Mouse (Mus musculus) CH12.LX (cell line): ENCODE measurements around the gene Fxyd2. TPM values are rescaled to one million over a fixed set of nuclear protein-coding genes. Genes with fewer than 3 reads are reported as not detected.

ENCODE experiments used
- DNase-seq: peaks from one replicate; pipeline ENCODE4 v3.0.0-alpha.2; 2013; ENCODE audit errors: extremely low read depth
- H3K27ac ChIP-seq: 2 replicates; pipeline ENCODE4 v1.5.1; 2012; ENCODE audit warnings: low read depth, mild to moderate bottlenecking, control low read depth, moderate library complexity; ENCODE audit not compliant: insufficient read depth
- H3K27me3 ChIP-seq: replicated peaks from 2 replicates; pipeline ENCODE3; 2012; ENCODE audit warnings: inconsistent platforms
- H3K36me3 ChIP-seq, 2 experiments: replicated peaks in 1 of 2; 2 replicates each; pipeline versions ENCODE3 to v1.6.1; 2012; ENCODE audit warnings: inconsistent platforms in 1 of 2, low read length in 1 of 2, mild to moderate bottlenecking in 1 of 2, mixed read lengths in 1 of 2, moderate library complexity in 1 of 2; ENCODE audit not compliant: control insufficient read depth in 1 of 2, insufficient read depth in 1 of 2
- H3K4me1 ChIP-seq, 2 experiments: 2 replicates each; pipeline ENCODE4 v1.6.1; 2012; ENCODE audit warnings: inconsistent platforms in 1 of 2, moderate library complexity in 1 of 2; ENCODE audit not compliant: insufficient read depth in 2 of 2, control insufficient read depth in 1 of 2
- H3K4me2 ChIP-seq: 2 replicates; pipeline ENCODE4 v1.6.1; 2012; ENCODE audit warnings: low read depth, mild to moderate bottlenecking, control low read depth; ENCODE audit not compliant: poor library complexity, insufficient read depth, severe bottlenecking
- H3K4me3 ChIP-seq, 3 experiments: fragments of 150-350 bp in 1 of 3; sonication (generic) in 1 of 3; replicated peaks in 1 of 3; 2 replicates each; pipeline versions ENCODE3 to v1.5.1; 2011 to 2012; ENCODE audit warnings: low read depth in 2 of 3, low read length in 2 of 3, mild to moderate bottlenecking in 2 of 3, moderate library complexity in 2 of 3, control low read depth in 1 of 3, improper control_type of control experiment in 1 of 3, inconsistent platforms in 1 of 3, mixed read lengths in 1 of 3; ENCODE audit not compliant: poor library complexity in 1 of 3
- H3K79me2 ChIP-seq: replicated peaks from 2 replicates; pipeline ENCODE4 v1.6.1; 2012; ENCODE audit warnings: mild to moderate bottlenecking, moderate library complexity; ENCODE audit not compliant: control insufficient read depth, poor library complexity, insufficient read depth, severe bottlenecking; ENCODE audit errors: extremely low read depth
- H3K9ac ChIP-seq: 2 replicates; pipeline ENCODE4 v1.6.1; 2012; ENCODE audit warnings: low read depth, mild to moderate bottlenecking, control low read depth, moderate library complexity; ENCODE audit not compliant: insufficient read depth
- H3K9me3 ChIP-seq: replicated peaks from 2 replicates; pipeline ENCODE3; 2012; ENCODE audit warnings: low read length, inconsistent platforms, mixed read lengths
- BHLHE40 ChIP-seq: IDR thresholded peaks from 2 replicates; pipeline ENCODE4 v1.6.1; 2011; ENCODE audit warnings: mild to moderate bottlenecking, low read depth, low read length, improper control_type of control experiment
- CHD1 ChIP-seq: IDR thresholded peaks from 2 replicates; pipeline ENCODE4 v1.6.1; 2012; ENCODE audit warnings: low read depth, low read length, improper control_type of control experiment, inconsistent platforms
- CHD2 ChIP-seq: IDR thresholded peaks from 2 replicates; pipeline ENCODE4 v1.6.1; 2011; ENCODE audit warnings: low read length, improper control_type of control experiment
- CTCF ChIP-seq, 2 experiments: IDR thresholded peaks in 1 of 2; conservative IDR thresholded peaks in 1 of 2; 2 replicates each; pipeline ENCODE4 v1.5.1; 2011 to 2012; ENCODE audit warnings: low read depth in 2 of 2, low read length in 2 of 2, improper control_type of control experiment in 1 of 2, inconsistent platforms in 1 of 2, mild to moderate bottlenecking in 1 of 2, moderate library complexity in 1 of 2
- E2F4 ChIP-seq: IDR thresholded peaks from 2 replicates; pipeline ENCODE4 v1.6.1; 2011; ENCODE audit warnings: low read depth, low read length, improper control_type of control experiment; ENCODE audit not compliant: insufficient replicate concordance
- ELF1 ChIP-seq: IDR thresholded peaks from 2 replicates; pipeline ENCODE4 v1.6.1; 2014; ENCODE audit warnings: low read depth, mild to moderate bottlenecking, inconsistent platforms, low read length, improper control_type of control experiment
- EP300 ChIP-seq: IDR thresholded peaks from 2 replicates; pipeline ENCODE4 v1.6.1; 2011; ENCODE audit warnings: low read length, improper control_type of control experiment
- GABPA ChIP-seq: IDR thresholded peaks from 2 replicates; pipeline ENCODE4 v1.6.1; 2012; ENCODE audit warnings: low read depth, low read length, improper control_type of control experiment, inconsistent platforms; ENCODE audit not compliant: insufficient replicate concordance
- HCFC1 ChIP-seq: IDR thresholded peaks from 2 replicates; pipeline ENCODE4 v1.6.1; 2012; ENCODE audit warnings: low read depth, mild to moderate bottlenecking, inconsistent platforms, low read length, improper control_type of control experiment
- JUN ChIP-seq: IDR thresholded peaks from 2 replicates; pipeline ENCODE4 v1.6.1; 2011; ENCODE audit warnings: low read depth, mild to moderate bottlenecking, low read length, improper control_type of control experiment, moderate library complexity; ENCODE audit not compliant: insufficient read depth
- JUND ChIP-seq: conservative IDR thresholded peaks from 2 replicates; pipeline ENCODE4 v1.6.1; 2011; ENCODE audit warnings: low read depth, low read length, improper control_type of control experiment
- KAT2A ChIP-seq: IDR thresholded peaks from 2 replicates; pipeline ENCODE4 v1.6.1; 2012; ENCODE audit warnings: low read length, improper control_type of control experiment, inconsistent platforms; ENCODE audit not compliant: insufficient replicate concordance
- MAFK ChIP-seq: IDR thresholded peaks from 2 replicates; pipeline ENCODE4 v1.6.1; 2011; ENCODE audit warnings: low read length, improper control_type of control experiment; ENCODE audit not compliant: insufficient replicate concordance
- MAX ChIP-seq: IDR thresholded peaks from 2 replicates; pipeline ENCODE4 v1.6.1; 2011; ENCODE audit warnings: low read length, improper control_type of control experiment
- MEF2A ChIP-seq: IDR thresholded peaks from 2 replicates; pipeline ENCODE4 v1.6.1; 2014; ENCODE audit warnings: low read depth, mild to moderate bottlenecking, inconsistent platforms, low read length, improper control_type of control experiment, borderline replicate concordance
- MYC ChIP-seq: IDR thresholded peaks from 2 replicates; pipeline ENCODE4 v1.6.1; 2011; ENCODE audit warnings: low read depth, mild to moderate bottlenecking, improper control_type of control experiment, low read length
- NELFE ChIP-seq: IDR thresholded peaks from 2 replicates; pipeline ENCODE4 v1.6.1; 2011; ENCODE audit warnings: low read depth, low read length, improper control_type of control experiment
- PAX5 ChIP-seq: IDR thresholded peaks from 2 replicates; pipeline ENCODE4 v1.6.1; 2012; ENCODE audit warnings: low read length, inconsistent platforms, mixed read lengths
- POLR2A ChIP-seq: IDR thresholded peaks from 2 replicates; pipeline ENCODE4 v1.6.1; 2011; ENCODE audit warnings: low read depth, mild to moderate bottlenecking, improper control_type of control experiment, low read length
- RAD21 ChIP-seq: IDR thresholded peaks from 2 replicates; pipeline ENCODE4 v1.6.1; 2011; ENCODE audit warnings: low read depth, mild to moderate bottlenecking, low read length, improper control_type of control experiment, moderate library complexity
- RCOR1 ChIP-seq: conservative IDR thresholded peaks from 2 replicates; pipeline ENCODE4 v1.6.1; 2012; ENCODE audit warnings: low read depth, mild to moderate bottlenecking, inconsistent platforms, low read length, improper control_type of control experiment
- SMC3 ChIP-seq: IDR thresholded peaks from 2 replicates; pipeline ENCODE4 v1.6.1; 2011; ENCODE audit warnings: low read depth, low read length, improper control_type of control experiment
- TCF12 ChIP-seq: IDR thresholded peaks from 2 replicates; pipeline ENCODE4 v1.6.1; 2014; ENCODE audit warnings: low read depth, mild to moderate bottlenecking, inconsistent platforms, low read length, improper control_type of control experiment
- UBTF ChIP-seq: IDR thresholded peaks from 2 replicates; pipeline ENCODE4 v1.6.1; 2012; ENCODE audit warnings: low read depth, mild to moderate bottlenecking, inconsistent platforms, low read length, improper control_type of control experiment, moderate library complexity
- USF1 ChIP-seq: IDR thresholded peaks from 2 replicates; pipeline ENCODE4 v1.6.1; 2014; ENCODE audit warnings: low read depth, mild to moderate bottlenecking, inconsistent platforms, low read length, improper control_type of control experiment
- USF2 ChIP-seq: conservative IDR thresholded peaks from 2 replicates; pipeline ENCODE4 v1.6.1; 2011; ENCODE audit warnings: low read depth, low read length, improper control_type of control experiment
- ZC3H11A ChIP-seq: IDR thresholded peaks from 2 replicates; pipeline ENCODE4 v1.6.1; 2012; ENCODE audit warnings: low read depth, mild to moderate bottlenecking, inconsistent platforms, low read length, improper control_type of control experiment
- ZKSCAN1 ChIP-seq: IDR thresholded peaks from 2 replicates; pipeline ENCODE4 v1.6.1; 2012; ENCODE audit warnings: low read depth, inconsistent platforms, low read length, improper control_type of control experiment, borderline replicate concordance
- ZMIZ1 ChIP-seq: IDR thresholded peaks from 2 replicates; pipeline ENCODE4 v1.6.1; 2012; ENCODE audit warnings: low read depth, mild to moderate bottlenecking, inconsistent platforms, low read length, improper control_type of control experiment
- ZNF384 ChIP-seq: IDR thresholded peaks from 2 replicates; pipeline ENCODE4 v1.6.1; 2012; ENCODE audit warnings: low read depth, low read length, improper control_type of control experiment, inconsistent platforms
- dilution Hi-C: fragments of 300-500 bp; cut with MboI; formaldehyde crosslinking; loops from 2 replicates; pipeline ENCODE4 v1.14.3; 2020; ENCODE audit warnings: low sequenced_read_pairs; ENCODE audit not compliant: extremely low pct_unique_long_range_greater_than_20kb, extremely low pct_ligation_motif_present
- in situ Hi-C: fragments of 300-500 bp; cut with MboI; formaldehyde crosslinking; loops from 3 replicates; pipeline ENCODE4 v1.14.3; 2019; ENCODE audit warnings: low sequenced_read_pairs, low pct_ligation_motif_present, low pct_unique_long_range_greater_than_20kb, mixed read lengths
- polyA plus RNA-seq: library from polyadenylated mRNA; unstranded; fragments of >175 nt; gene quantifications from 2 replicates; pipeline ENCODE4 v1.2.1, GENCODE M21; 2012; ENCODE audit warnings: low read depth; ENCODE audit not compliant: insufficient read length
- total RNA-seq, 2 experiments: library from RNA; depleted of rRNA; stranded (reverse); fragments of 300-350 nt in 1 of 2; fragments of >200 nt in 1 of 2; gene quantifications; 2 replicates each; pipeline ENCODE4 v1.2.3; 2012 to 2014

The Fxyd2 gene
- total and polyA plus RNA-seq, 3 experiments: not detected

GRCm38 (mm10) chr9:45444251-45444798 is 44.9 kb downstream of the Fxyd2 start:
- H3K4me1 ChIP-seq: peaks cover 24 to 52% of the 10 kb centered on the region in 2 experiments
- no peaks in the 10 kb centered on the region for H3K9me3 ChIP-seq
- no peaks in the 10 kb centered on the region for H3K79me2 ChIP-seq
- no peak overlapping the region for H3K27ac ChIP-seq
- in situ Hi-C loops: no loop called here
- peaks cover 1% of the 10 kb centered on the region for H3K27me3 ChIP-seq
- H3K4me3 ChIP-seq: no peak overlapping the region
- no peak overlapping the region for H3K9ac ChIP-seq
- no peaks in the 10 kb centered on the region for H3K36me3 ChIP-seq
- dilution Hi-C loops: no loop called here
- DNase-seq: no peak
- no peak overlapping the region for H3K4me2 ChIP-seq
- no peak for TF ChIP-seq JUND
- no peak for TF ChIP-seq GABPA
- no peak for TF ChIP-seq HCFC1
- TF ChIP-seq RAD21: no peak
- no peak for TF ChIP-seq USF2
- no peak for TF ChIP-seq NELFE
- TF ChIP-seq BHLHE40: no peak
- no peak for TF ChIP-seq E2F4
- TF ChIP-seq ELF1: no peak
- TF ChIP-seq CHD1: no peak
- TF ChIP-seq RCOR1: no peak
- TF ChIP-seq CHD2: no peak
- TF ChIP-seq MAX: no peak
- TF ChIP-seq ZNF384: no peak

- Histone ChIP-seq H3K9ac (no peak overlapping the region), H3K4me2 (no peak overlapping the region), H3K4me1 (peaks cover 18 to 46% of the 10 kb centered on the region in 2 experiments), H3K79me2 (no peaks in the 10 kb centered on the region), H3K36me3 (no peaks in the 10 kb centered on the region), H3K4me3 (no peak overlapping the region), H3K27ac (no peak overlapping the region)
- DNase-seq: no peak
- dilution Hi-C loops (no loop called here), in situ Hi-C loops (loop anchor here (5.0 kb wide), 1 partner anchor 38 kb away; no protein-coding TSS in a partner anchor)
- TF ChIP-seq CTCF (conservative IDR thresholded peaks at IDR 0.05 in 1 of 2, IDR thresholded peaks at IDR 0.05 in 1 of 2; ENCODE audit: low read depth in 2 of 2, low read length in 2 of 2): no peak
- no peak for TF ChIP-seq CHD1
- TF ChIP-seq KAT2A: no peak
- no peak for TF ChIP-seq MEF2A
- TF ChIP-seq POLR2A: no peak
- TF ChIP-seq JUN: no peak
- no peak for TF ChIP-seq PAX5
- no peak for TF ChIP-seq MYC
- TF ChIP-seq ZMIZ1: no peak
- no peak for TF ChIP-seq BHLHE40
- no peak for TF ChIP-seq USF1
- no peak for TF ChIP-seq EP300
- no peak for TF ChIP-seq ZKSCAN1
- TF ChIP-seq JUND: no peak
- TF ChIP-seq ZC3H11A: no peak
- no peak for TF ChIP-seq UBTF
- no peak for TF ChIP-seq SMC3
- no peak for TF ChIP-seq TCF12
- no peak for TF ChIP-seq MAFK
- TF ChIP-seq, all 38 proteins: peak for 0
- Histone ChIP-seq H3K9me3 (no peaks in the 10 kb centered on the region), H3K27me3 (no peaks in the 10 kb centered on the region)
Observed at GRCm38 (mm10) chr9:45449658-45450057, 50.2 kb downstream of the Fxyd2 start.
